17 mouse cellular contexts compared by ENCODE assay signal in the genomic region with DNA sequence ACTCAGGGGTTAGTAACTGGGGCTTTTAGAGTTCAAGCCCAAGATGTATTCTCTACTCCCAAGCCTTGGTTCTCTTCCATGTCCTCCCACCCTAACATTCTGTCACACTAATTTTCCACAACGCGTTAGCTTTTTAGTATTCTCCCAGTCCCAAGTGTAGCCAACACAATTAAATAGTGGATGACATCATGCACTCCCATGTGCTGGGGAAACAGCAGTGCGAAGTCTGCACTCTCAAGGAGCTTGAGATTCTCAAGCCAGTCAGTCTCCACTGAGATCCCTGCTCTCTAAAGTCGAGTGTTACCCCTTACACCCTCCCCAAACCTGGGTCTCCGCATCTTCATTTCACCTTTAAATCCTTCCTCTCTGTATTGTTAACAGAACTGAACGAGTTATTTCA.
"Had no signal": no experiment of that assay in that cellular context is flagged by ENCODE, and none has a peak within 500 bp of the region (broad histone marks: within the 10 kb centered on the region; RNA-seq: fewer than 3 reads in every experiment).

No protein-coding gene starts in this region.

- H3K4me2 ChIP-seq: lung, embryonic 14.5 days; midbrain, embryonic 12.5 days had no signal

- H3K27me3 ChIP-seq: midbrain, embryonic 12.5 days had no signal

- H3K36me3 ChIP-seq: midbrain, embryonic 10.5 days; midbrain, embryonic 12.5 days had no signal

- DNase-seq: liver, postnatal 0 days; lung, embryonic 14.5 days; lung, postnatal 10 days; lung, postnatal 4 days; midbrain, embryonic 14.5 days; retina, postnatal 1 day; right cerebral cortex, adult 18-20 months; right cerebral cortex, postnatal 25 days; right cerebral cortex, postnatal 4 days; spleen, adult 18-20 months; thymus, adult 18-20 months; thymus, postnatal 14 days; thymus, postnatal 36 days had no signal

- H3K9ac ChIP-seq: liver, postnatal 0 days; lung, embryonic 14.5 days; midbrain, embryonic 12.5 days had no signal

- ATAC-seq: liver, postnatal 0 days; midbrain, embryonic 16.5 days had no signal

- H3K4me3 ChIP-seq: midbrain, embryonic 10.5 days; midbrain, embryonic 12.5 days; myocyte had no signal

- H3K9me3 ChIP-seq: midbrain, embryonic 10.5 days; midbrain, embryonic 12.5 days had no signal

- H3K27ac ChIP-seq: midbrain, embryonic 10.5 days; midbrain, embryonic 12.5 days had no signal
